Mouse (Mus musculus): ENCODE measurements around the gene Enpp1.

Enpp1 gene

DNA sequence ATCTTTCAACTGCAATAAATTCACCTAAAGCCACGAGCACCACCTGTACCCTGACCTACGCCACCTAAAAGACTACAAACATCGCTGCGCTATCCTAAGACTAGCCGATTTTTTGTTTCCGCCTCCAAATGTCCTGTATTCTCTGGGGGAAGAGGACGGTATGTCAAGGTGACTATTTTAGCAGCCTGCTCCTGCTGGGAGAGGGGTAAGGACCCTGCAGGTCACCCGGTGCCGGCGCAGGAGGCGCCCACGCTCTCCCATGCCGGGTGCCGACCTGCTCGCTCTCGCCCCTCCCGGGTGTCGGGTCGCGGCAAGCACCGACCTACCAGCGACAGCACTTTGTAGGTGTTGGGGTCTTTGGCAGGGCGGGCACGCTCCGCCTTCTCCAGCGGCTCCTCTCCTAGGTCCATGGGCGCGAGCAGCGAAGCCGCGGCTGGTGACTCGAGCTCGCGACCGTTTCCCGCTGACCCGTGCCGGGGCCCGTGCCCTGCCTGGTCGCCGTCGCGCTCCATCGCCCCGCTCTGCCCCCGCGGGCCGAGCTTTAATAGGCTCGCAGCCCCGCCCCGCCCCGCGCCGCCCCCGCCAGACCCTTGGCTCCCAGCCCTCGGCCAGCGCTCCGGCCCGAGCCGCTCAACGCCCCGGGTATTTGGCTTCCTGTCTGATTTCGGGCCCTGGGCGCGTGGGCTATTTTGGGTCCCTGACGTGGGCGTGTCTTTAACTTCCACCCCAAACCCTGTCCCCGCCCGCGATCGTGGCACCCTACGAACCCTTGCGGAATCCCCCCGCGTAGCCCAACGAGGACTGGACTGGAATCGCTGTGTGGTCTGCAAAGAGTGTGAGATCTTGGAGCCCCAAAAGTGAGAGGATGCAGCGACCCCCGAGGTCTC lies at the start of gene Enpp1:
Enpp1 (minus strand) TSS at position 680 of the 887 bp plus-strand sequence.
- peak; percentile 19 for DNase-seq

GRCm38 (mm10) chr10:24758326-24758915 lies 46.5 kb upstream of the Enpp1 start:
- no peak for DNase-seq

- DNase-seq = no peak
Measured at GRCm38 (mm10) chr10:24754874-24755540, 43.0 kb upstream of the Enpp1 start.

GRCm38 (mm10) chr10:24754251-24754835 lies 42.4 kb upstream of the Enpp1 start:
- no peak for DNase-seq

DNA sequence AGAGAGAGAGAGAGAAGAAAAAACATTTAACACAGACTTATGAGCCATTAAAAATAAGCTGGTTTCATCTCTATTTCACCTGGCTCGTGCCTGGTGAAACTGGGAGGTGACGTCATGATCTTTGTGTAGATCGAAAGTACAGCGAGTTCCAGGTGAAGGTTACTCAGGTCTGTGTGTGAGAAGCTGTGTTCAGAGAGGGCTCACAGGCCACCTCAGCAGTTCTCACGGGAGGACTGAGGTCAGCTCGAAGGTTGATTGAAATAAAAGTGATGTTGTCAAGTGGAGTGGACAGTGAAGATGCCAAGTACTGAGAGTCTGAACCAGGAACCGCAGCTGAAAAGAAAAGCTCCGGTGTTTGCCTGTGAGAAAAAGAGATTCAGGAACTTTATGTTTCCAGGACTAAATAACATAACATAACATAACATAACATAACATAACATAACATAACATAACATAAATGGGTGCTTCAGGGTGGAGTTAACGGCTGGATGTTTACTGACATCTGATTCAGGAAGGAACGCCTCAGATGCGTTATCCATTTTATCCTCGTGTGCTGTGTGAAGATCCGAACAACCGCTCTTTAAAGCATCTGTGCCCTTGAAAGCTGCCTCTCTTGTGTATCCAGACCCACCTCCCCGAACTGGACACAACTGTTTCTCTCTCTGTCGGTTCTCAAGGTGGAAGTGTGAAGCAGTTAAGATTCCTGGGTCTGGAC lies 41.7 kb upstream of the Enpp1 start:
- DNase-seq = no peak

DNA sequence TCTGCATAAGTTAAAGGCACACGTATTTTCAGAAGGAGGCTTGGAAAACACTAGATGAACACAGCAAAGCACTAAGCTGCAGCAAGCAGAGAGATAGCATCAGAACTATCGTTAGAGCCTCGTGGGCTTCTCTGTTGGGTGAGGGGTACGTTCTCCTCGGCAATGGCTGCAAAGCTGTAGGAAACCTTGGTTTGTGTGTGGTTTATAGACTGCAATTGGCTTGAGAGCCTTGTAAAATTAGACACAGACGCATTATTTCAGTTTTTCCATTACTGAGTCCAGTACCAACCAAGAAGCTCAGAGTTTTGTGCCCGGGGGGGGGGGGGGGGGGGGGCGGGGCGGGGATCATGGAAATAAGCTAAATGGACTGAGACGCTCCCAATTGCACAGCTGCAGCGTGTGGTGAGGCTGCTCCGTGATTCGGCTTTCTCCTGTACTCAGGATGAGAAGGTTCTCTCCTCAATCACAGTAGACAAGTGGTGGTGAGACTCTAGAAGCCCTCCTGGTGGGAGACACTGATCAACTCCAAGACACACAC lies 31.1 kb upstream of the Enpp1 start:
- DNase-seq = no peak

DNA sequence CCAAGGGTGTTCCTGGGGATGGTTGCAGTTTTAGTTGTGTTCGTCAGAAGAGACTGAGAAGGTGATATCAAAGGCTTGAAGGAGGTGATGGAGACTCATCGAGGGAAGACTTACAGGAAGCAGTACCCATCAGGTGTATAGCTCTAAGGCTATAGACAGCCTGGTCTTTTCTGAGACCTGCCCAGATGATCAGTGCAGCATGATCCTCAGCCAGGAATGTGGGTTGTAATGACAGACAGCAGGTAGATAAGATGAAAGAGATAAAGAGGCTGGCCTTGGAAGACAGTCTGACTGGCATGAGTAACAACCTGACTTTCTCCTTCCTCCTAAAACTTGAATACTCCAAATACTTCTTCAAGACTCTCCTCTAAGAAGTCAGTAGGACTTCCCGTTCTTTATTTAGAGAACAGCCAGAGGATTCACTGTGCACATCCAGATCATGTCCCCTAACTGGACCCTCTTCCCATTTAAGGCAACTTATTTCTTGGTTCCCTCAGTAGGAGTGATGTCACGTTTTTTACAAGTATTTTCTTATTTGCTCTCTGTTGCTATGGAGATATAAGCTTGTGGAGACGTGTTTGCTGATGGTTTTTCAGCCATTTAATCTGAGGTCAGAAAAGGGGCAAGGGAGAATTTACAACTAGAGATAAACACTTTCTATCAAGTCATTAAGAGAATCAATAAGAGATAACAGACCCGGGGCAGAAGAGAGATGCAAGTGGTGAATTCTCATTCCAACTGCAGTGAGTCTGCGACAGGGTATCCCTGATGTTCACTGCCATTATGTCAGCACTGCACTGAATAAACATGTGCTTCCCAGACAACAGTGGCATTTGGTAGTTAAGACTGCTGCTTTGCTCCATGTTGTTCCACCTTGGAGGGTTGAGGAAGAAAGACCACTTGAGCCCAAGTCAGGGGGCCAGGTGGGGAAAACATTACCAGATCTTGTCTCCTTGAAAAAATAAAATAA lies 29.6 kb upstream of the Enpp1 start:
- no peak for DNase-seq

GRCm38 (mm10) chr10:24739171-24739570 lies 27.2 kb upstream of the Enpp1 start:
- DNase-seq = no peak

DNA sequence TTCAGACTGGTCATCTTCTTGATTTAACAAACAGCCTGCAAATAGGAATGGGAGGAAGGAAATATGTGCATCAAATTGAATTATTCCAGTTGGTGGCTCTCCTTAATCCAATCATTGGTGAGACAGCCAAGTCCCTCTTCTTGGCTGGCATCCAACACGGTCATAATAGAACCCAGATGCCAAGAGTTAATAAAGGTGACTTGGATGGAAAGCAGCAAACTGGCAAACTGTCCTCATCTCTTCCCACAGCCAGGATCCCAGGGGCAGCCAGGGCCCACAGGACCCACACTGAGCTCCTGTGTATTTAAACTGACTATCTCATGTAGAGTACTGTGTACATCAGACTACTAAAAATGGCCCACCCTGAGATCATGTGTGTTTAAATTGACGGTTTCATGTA lies 26.5 kb upstream of the Enpp1 start:
- no peak for DNase-seq

GRCm38 (mm10) chr10:24735027-24735777 lies 23.2 kb upstream of the Enpp1 start:
- DNase-seq = no peak

GRCm38 (mm10) chr10:24727478-24727877 lies 15.5 kb upstream of the Enpp1 start:
- DNase-seq = no peak

GRCm38 (mm10) chr10:24725197-24725596 lies 13.2 kb upstream of the Enpp1 start:
- DNase-seq = no peak

DNA sequence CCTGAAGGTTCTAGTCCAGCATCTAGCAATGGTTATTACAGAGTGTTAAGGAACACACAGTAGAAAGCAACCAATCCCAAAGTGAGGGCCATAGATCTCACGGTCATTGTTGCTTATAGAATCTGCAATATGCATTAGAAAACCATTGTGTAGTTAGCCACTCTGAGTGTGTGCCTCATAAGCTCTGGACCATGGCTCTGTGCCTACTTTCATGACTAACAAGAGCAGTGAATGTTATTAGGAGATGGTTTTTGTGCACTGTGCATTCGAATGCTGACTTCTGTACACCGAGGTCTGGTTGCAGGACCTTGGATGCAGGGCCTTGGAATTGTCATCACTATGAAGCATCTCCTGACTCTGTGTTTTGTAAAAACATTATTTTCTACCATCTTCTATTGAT lies 9.9 kb upstream of the Enpp1 start:
- DNase-seq = no peak

GRCm38 (mm10) chr10:24719383-24719782 lies 7.4 kb upstream of the Enpp1 start:
- DNase-seq = no peak

DNA sequence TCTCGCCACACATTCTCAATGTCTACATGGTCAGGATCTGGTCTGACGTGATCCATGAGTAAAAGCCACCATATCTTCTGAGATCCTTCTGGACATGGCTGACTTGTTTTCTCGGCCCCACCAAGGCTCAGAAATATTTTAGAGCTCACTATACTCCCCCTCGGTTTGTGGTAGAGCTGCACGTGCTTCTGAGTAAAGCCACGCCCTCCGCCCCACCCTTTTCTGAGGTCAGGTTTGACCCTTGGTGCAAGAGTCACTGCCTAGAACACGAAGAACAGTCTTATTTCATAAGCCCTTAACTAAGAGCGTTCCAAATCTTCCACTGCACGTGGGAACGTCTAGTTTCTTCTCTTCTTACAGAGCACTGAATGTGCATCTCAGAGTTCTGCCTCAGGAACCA lies 6.8 kb upstream of the Enpp1 start:
- no peak for DNase-seq

DNA sequence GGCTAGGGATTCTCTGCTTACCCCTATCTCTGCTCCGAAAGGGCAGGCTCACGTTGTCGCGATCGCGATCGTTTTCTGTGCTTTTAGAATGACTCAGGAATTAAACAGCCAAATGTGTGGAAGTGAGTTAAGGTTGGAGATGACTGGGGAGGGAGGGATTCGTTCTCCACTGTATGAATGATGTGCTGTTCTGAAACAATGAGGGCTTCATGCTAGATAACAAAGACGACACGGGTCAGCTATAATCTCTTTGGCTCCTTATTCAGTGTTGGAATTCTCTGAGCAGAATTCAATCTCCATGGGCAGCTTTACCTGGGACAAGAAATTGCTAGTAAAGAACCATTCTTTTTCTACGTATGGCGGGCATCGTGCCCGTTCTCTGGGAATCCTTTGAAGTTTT lies 6.1 kb upstream of the Enpp1 start:
- no peak for DNase-seq

- DNase-seq = no peak
Measured at GRCm38 (mm10) chr10:24716232-24716631, 4.3 kb upstream of the Enpp1 start.

GRCm38 (mm10) chr10:24712901-24713300 lies 942 bp upstream of the Enpp1 start:
- DNase-seq = no peak

DNA sequence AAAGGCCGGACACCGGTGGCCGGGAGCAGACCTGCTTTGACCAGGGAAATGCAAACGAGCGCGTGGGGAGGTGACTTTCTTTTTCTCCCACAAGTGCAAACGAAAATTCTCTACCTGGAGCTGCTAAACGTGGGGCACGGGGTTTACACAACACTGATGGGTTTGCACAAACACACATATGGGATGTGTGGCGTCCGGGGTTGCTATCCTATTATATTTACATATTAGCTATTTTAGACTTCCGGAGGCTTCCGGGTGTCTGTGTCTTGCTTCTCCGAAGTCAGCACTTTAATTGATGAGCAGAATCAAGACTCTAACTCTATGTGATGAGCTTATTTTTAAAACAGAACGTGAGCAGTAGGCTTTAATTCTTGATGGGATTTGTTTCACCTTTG lies 405 bp upstream of the Enpp1 start:
- DNase-seq = no peak

DNA sequence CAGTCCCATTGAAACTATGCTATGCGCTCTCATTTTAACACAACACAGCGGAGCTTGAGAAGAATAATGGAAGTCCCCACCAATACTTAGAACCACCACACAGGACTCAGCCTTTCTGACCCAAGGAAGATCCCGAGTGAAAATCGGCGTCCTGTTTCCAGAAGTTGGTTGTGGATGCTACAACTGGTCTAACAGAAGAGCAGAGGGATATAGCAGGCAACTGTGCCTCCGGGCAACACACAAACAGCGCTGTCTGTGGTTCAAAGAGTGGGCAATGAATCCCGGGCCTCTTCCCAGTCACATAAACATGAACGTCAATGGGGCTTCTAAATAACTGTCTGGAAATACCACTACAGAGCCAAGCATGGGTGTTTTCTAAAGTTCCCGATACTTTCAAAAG lies 888 bp downstream of the Enpp1 start:
- no peak for DNase-seq

DNA sequence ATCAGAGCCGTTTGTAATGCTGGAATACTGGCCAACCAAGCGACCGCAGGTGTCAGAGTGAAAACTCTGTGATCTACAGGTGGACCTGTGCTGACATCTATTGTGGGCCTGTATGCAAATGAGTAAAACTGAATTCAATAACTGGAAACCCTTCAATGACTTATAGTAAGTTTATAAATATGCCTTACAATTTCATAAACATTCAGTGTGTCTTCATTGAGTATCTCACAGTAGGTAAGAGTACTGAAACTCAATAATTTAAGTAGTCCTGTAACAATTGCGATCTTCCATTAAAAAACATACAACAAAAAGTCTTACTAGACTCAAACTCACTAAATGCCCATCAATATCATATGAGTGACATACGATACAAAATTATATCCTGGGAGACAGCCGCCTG lies 1.6 kb downstream of the Enpp1 start:
- no peak for DNase-seq
